Mouse (Mus musculus): ENCODE results near the gene Adprhl1.

The Adprhl1 gene
- long read RNA-seq, experiment 1: 0 reads
- long read RNA-seq, experiment 2: 0 reads

DNA sequence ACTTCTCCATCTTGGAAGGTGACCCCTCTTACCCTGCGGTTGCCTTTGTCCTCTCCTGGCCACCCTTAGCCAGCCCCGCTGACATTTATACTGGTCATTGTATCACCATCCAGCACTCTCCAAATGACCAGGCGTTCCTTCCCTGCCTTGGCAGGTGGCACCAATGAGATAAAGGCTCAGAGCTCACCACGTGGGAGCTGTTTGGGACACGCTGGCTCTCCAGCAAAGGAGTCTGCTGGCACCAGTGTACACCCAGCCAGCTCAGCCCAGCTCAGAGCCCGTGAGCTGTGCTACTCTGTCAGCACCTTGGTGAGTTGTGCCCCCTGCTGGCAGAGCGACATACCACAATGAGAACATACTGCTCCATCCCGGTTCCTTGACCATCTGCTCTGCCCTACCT lies at the start of gene Adprhl1:
Gene Adprhl1, minus strand, starts transcription at position 144 of the 400 bp plus-strand sequence.
- intact Hi-C loops (cut with DNase I): no loop called here

DNA sequence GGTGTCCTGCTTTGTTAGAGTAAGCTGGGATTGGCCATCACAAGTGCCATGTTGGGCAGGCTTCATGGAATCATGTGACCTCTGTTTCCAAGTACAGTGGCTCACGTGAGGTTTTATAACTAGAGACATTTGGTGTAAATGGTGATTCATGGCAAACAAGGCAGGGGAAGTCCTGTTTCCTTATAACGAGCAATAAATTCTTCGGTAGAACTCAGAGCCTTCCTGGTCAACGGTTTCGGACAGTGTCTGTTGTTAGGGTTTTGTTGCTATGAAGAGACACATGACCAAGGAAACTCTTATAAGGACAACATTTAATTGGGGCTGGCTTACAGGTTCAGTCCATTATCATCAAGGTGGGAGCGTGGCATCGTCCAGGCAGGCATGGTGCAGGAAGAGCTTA lies 47.1 kb upstream of the Adprhl1 start:
- intact Hi-C loops (cut with DNase I): no loop called here

DNA sequence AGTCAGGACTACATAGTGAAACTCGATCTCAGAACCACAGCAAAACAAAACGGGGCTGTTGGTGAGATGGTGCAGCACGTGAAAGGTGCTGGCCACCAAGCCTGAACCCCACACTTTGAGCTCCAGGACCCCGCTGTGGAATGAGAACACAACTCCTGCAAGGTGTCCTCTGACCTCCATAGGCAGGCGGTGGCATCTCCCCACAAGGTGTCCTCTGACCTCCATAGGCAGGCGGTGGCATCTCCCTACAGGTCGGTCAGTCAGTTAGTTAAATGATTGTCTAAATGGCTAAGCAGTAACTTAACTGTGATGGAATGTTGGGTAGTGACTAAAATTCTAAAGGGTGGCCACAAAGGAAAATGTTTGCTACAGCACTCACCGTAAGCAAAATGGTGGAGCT lies 45.6 kb upstream of the Adprhl1 start:
- intact Hi-C loops (cut with DNase I): no loop called here

DNA sequence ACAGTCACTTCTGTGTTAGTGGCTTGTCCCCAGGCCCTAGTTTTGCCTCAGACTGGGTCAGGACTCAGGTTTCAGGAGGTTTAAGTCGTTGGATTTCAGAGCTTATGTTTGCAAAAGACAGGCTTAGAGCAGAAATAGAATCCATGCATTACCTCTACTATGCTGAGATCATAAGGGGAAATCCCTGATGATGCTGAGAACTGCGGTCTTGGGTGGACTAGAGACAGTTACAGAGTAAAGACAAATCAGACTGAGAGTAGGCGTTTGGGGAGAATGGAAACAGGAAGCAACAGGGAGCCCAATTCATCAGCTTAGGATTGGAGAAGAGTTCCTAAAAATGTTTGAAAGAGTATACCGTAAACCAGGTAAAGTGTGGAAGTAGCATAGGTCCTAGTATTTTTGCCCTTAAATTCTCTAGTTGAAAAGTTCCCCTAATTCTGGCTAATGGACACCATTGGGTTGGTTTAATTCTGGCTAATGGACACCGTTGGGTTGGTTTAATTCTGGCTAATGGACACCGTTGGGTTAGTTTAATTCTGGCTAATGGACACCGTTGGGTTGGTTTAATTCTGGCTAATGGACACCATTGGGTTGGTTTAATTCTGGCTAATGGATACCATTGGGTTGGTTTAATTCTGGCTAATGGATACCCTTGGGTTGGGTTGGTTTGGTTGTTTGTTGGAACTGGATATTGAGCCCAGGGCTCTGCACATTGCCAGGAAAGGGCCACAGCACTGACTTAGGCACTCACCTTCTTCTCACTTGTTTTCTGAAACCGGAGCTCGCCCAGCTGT lies 39.9 kb upstream of the Adprhl1 start:
- intact Hi-C loops (cut with DNase I): no loop called here

DNA sequence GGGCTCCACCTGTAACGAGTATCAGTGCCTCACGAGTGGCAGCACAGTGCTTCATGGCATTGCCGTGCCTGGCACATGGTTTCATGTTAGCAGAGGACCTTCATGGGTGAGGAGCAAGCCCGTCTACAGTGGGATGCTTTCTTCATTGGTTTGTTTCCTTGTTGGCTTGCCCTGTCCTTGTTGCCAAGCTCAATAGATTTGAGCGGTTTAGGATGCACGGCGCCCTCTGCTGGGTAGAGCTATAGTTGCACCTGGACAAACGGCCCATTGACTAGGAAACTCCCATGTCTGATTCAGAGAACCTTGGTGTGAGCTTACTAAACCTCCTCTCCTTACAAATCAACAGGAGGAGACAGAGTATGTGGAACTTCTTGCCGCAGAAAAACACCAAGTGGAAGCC lies 38.4 kb upstream of the Adprhl1 start:
- intact Hi-C loops (cut with DNase I): no loop called here

DNA sequence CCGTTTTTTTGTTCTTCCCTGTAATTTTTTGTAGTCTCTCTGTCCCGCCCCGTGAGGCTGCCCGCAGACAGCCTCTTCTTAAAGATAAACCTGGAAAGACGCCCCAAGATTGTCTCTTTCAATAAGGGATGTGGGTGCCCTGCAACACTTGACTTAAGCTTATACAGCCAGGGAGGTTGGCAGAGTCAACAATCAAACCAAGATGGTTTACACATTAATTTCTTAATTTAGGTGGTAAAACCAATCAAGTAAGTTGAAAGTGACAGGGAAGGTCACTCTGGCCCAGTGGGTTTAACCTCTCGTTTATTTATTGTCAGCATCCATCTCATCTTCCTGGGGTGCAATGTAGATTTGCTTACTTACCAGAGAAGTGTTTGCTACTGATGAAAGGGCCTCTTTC lies 34.7 kb upstream of the Adprhl1 start:
- intact Hi-C loops (cut with DNase I): loop anchor here (10.0 kb wide), 1 partner anchor 134 kb away; the partner anchor contains the start of gene Lamp1

DNA sequence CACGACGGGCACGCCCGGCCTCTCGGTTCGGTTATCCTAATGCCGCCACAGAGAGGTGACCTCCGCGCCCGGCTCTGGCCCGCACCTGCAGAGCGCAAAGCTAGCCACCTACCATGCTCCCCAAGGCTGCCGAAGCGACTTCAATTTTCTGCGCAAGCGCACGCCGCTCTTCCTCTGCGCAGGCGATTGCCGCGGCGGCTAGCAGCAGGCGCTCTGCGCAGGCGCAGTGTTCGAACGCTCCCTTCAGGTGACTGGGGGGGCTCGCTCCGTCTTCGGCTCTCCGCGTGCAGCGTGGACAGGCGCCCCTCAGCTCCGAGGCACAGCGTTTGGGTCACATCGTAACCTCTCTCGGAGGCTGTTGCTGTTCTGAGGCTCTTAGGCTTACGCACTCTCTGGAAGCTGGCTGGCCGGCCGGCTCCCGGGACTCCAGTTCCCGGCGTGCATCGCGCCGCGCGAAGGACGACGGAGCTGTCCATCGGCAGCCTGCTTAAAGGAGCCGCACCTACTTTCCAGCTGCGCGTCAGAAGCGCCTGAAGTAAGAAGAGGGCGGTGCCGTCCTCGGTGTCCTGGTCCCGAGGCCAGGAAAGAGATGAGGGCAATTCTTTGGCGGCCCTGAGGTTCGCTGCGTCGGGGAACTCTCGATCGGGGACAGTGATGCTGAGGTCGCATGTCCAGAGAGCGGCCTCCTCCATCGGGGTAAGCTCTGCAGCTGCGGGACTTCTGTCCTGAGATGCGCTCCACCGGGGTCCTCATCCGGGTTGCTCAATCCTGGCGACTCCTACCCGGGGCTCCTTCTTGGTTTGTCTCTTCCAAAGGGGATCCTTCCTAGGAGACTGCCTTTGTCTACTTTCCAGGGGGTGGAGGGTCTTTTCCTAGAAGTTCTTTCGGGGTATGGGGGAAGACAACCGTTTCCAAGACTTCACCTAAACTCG lies 34.0 kb upstream of the Adprhl1 start, which contains the start of the genes Dcun1d2 and Tmco3:
Gene Dcun1d2, minus strand, starts transcription at position 440 of the 932 bp plus-strand sequence.
Gene Tmco3, plus strand, starts transcription at position 499 of the 932 bp plus-strand sequence.
- intact Hi-C loops (cut with DNase I): loop anchor here (10.0 kb wide), 1 partner anchor 133 kb away; the partner anchor contains the start of gene Lamp1

DNA sequence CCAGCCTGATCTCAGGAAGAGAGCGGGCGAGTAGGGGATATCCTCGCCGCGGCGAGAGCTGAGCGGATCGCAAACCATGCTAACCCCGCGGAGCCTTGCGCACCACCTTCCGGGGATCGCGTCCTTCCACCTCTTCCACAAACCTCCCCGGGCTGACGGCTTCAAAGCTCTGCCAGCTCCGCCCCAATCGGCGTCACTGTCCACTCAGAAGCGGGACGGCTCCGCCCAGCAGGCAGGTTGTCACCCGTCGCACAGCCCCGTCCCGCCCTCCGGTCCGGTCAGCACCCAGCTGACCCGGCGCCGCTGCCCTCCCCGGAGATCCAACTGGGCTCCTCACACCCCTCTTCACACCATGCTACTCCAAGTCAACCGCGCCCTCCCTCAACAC lies 33.3 kb upstream of the Adprhl1 start:
- intact Hi-C loops (cut with DNase I): loop anchor here (10.0 kb wide), 1 partner anchor 132 kb away; the partner anchor contains the start of gene Lamp1

DNA sequence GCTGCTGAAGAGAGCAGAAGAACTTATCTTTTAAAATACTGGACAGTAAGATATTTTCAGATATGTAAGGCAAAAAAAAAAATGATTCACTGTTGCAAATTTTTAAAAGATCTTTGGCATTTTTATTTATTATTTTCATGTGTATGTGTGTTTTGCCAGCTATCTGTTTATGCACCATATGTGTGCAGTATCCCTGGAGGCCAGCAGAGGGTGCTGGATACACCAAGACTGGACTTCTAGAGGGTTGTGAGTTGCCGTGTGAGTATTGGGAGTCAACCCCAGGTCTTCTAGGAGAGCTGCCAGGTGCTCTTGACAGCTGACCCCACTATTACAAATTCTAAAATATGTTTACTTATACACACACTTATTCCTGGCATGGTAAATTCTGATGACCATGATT lies 29.2 kb upstream of the Adprhl1 start:
- intact Hi-C loops (cut with DNase I): loop anchor here (10.0 kb wide), 1 partner anchor 128 kb away; the partner anchor contains the start of gene Lamp1

DNA sequence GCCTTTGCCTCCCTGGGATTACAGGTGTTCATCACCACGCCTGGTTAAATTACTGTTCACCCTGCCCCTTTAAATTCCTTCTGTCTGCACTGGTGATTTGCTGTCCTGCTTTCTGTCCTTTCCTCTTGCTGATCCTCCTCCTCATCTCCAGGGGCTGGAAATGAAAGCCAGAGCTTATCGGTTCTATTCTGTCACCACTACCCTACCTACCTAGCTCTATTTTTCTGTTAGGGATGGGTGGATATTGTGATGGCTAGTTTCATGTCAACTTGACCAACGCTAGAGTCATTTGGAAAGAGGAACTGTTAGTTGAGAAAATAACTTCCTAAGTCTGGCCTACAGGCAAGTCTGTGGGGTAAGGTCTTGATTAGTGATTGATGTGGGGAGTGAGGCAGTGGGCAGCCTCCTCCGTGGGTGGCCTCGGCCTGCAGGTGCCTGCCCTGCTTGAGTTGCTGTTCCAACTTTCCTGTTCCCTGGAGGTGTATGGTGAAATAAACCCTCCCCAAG lies 23.0 kb upstream of the Adprhl1 start:
- intact Hi-C loops (cut with DNase I): no loop called here

DNA sequence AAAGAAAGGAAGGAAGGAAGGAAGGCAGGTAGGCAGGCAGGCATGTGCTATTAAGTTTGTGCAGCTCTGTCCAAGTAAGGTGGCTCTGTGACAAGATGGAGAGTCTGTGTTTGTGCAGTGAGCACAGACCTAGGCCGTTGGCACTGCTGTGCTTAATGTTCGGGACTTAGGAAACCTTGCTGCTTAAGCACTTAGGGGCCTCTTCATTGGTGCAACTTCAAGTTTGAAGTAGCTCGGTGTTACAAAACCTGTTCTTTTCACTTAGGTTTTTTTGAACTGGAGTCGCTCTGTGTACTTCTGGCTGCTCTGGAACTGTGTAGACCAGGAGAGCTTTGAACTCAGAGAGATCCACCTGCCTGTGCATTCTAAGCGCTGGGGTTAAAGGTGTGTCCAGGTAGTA lies 18.9 kb upstream of the Adprhl1 start:
- intact Hi-C loops (cut with DNase I): no loop called here

DNA sequence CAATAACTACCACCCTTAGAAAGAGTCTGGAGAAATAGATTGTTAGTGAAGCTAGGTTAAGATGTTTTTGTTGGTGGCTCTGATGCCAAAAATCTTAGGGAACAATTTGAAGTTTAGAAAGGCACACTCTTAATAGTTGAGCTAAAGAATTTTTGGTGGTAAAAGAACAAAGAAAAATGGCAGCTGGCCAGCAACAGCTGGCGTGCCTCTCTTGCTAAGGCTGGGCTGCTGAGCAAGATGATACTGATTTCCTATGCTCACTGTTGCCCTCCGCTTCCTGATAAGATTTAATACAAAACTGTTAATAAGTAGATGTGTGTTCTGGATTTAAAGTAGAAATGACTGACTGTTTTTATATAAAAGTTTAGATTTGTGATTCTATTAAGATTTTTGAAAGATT lies 13.6 kb upstream of the Adprhl1 start:
- intact Hi-C loops (cut with DNase I): no loop called here

DNA sequence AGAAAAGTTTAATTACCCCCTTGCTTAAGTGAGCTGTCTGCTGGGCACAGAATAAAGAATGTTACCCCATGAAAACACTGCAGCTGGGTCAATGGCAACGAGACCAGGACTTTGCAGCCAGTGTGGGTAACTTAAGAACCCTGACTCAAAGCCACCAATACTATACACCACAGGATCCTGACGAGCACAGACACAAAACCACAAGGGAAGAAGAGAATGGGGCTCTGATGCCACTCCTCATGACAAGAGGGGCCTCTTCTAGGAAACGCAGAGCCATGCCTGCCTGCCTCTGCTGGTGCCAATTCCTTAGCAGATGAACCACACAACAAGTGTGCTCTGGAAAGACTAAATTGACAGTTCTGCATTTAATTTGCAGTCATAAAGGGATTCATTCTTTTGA lies 9.4 kb upstream of the Adprhl1 start:
- intact Hi-C loops (cut with DNase I): no loop called here

DNA sequence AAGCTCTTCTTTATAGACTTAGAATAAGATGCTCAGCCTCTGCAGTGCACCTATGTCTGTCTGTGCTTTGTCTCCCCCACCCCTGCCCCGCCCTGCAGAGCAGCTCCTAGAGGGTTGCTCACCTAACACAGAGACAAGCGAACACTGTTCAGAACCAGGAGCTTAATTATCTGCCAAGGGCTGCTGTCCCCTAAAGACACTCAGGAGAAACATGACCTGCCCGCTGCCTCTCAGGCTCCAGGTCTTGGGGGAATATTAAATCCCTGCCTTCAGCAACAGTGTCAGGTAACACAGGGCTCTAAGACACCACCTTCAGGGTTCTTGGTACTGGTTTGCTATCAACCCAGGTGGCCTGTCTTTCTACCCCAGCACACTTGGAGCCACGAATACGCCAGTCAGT lies 549 bp downstream of the Adprhl1 start:
- intact Hi-C loops (cut with DNase I): no loop called here

DNA sequence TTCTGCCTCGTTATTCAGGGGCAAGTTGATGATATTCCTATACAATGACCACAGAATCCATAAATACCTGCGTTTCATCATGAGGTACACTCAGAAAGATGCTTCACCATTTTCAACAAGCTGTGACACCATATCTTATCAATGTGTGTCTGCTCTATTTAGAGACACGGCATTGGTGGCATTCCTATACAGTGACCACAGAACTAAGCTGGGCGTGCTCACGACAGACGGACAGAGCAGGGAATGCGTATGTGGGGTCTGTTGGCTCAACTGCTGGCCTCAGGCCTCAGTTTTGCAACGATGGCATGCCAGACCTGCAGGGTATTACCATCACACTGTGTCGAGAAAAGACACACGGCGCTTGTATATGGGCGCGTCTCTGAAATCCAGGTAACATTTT lies 1.1 kb downstream of the Adprhl1 start:
- intact Hi-C loops (cut with DNase I): no loop called here

DNA sequence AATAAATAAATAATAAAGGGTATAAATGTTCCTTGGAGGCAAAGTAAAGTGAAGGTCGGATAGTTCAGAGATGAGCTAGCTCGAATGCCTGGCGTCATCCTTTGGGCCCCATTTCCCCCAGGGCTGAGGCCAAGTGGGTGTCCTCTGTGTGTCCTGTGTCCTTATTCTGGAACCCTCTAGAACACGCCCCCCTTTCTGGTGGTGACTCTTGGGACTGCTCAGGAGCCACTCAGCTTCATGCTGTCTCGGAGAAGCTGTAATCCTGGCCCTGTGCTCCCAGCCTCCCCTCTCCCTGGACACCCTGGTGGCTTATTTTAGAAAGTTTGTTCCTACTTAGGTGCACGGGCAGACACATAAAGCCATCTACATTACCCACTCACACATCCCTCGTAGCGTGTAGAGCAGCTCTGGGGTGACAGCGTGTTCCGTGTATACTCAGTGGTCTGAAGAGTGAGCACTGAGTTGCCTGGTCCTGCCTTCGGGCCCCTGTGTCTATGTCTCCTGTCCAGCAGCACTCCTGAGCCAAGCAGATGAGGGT lies 9.6 kb downstream of the Adprhl1 start:
- intact Hi-C loops (cut with DNase I): no loop called here

DNA sequence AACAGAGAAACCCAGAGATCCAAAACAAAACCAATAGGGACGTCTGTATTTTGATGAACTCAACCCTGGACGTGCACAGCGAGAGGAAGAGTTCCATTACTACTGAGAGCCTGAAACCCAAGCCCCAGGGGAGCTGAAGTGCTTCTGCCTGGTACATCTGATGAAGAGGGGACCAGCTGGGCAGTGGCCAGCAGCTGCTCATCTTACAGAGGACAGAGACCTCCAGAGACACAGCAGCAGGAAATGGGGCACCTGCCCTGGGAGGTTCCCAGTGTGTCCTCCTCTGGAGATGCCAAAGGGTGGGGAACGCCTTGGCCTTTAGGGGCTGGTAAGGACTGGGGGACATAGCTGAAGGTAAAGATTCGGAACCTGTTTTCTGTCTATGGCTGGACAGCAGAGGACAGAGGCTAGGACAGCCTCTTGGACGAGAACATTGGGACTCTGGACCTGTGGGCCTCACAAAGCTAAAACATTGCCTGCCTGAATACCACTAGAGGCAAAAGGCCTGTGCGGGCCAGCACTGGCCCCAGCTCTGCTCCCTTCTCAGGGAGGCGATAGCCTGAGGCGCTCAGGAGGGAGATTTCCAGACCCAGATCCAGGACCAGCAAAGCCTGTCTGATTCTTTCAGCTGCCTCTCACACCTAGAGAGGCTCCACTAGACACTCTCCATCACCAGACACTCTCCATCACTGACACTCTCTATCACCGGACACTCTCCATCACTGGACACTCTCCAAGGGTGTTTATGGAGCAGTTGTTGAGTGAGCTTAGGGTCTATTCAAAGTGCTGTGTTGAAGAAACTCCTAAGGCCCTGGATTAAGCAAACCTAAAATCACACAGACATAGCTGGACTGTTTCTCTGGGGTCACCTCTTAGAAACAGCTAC lies 10.7 kb downstream of the Adprhl1 start:
- intact Hi-C loops (cut with DNase I): no loop called here

DNA sequence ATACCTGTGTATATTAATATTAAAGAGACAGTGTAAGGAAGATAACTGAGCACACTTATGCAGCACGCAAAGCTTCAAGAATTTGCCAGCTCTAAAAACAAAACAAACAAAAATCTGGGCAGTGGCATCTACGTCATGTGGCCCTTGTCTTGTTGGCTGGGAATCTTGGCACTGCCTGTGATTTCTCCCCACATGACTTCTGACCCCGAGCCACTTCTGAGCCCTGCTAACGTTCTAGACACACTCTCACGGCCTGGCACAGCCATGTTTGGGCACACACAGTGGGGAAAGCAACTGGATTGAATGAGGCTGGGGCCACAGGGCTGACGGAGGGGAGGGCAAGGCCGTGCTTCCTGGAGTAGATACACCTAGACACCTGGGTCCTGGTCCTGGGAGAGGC lies 13.3 kb downstream of the Adprhl1 start:
- intact Hi-C loops (cut with DNase I): no loop called here

DNA sequence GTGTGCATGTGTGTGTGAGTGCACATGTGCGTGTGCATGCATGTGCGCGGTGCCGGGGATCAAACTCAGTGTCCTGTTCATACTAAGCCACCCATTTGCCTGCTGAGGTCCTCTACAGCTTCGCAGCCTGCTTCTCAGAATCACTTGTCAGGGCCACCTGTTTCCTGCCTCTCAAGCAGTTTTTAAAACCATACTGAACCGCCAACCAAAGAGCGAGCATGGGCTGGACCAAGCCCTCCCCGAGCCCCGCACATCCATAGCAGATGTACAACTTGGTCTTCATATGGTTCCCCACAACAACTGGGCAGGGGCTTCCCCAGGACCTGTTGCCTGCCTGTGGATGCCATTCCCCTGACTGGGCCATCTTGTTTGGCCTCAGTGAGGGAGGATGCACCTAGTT lies 13.9 kb downstream of the Adprhl1 start:
- intact Hi-C loops (cut with DNase I): no loop called here

DNA sequence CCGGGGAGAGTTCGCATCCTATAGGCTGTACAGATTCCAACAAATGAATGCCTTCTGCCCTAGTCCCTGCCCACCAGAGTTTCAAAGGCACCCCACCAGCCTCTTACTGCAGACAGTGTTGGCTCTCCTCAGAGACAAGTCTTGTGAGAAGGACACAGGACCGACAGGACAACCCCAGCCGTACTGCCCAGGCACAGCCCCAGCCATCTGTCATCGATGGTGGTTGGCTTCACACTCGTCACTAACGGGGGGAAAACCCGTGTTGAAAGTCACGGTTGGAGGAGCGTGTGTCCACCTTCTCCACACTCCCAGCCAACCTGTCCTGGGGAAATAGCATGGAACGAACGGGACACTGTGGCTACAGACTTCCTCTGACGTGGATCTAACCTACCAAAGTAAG lies 19.2 kb downstream of the Adprhl1 start:
- intact Hi-C loops (cut with DNase I): no loop called here
